14 mouse cellular contexts compared by ENCODE assay signal in the genomic region with DNA sequence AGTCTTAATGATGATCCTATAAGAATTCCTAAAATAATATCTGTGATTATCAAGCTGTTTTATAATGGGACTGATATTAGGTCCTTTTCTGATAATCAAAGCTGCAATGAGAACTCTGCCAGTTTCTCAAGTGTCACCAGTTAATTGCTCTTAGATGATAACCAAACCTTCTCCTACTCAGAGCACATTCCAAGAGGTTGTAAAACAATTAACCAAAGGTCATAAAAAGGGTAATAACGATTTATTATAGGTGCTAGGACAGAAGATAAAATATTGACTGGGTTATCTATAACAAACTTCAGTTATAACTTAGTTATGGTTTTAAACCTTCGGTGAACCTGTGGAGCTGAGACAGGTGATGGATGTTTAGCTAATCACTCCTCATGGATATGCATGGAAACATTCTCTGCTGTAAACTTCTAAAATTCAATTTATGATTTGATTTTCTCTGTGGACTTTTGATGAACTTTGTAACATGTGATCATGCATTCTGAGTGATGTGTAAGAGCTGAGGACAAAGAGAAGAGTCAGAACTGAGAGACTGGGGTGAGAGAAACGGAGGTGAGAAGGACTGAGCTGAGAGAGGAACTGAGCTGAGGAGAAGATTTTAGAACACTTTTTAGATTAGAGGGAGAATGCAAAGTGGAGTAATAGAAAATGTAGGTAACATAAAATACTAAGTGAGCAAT. TPM values are rescaled to one million over a fixed set of nuclear protein-coding genes. Genes with fewer than 3 reads are reported as not detected.
"Had no signal": no experiment of that assay in that cellular context is flagged by ENCODE, and none has a peak within 500 bp of the region (broad histone marks: within the 10 kb centered on the region; RNA-seq: fewer than 3 reads in every experiment).

No protein-coding gene starts in this region.

RNA-seq across cellular contexts. Expression of a gene that starts 13.5 kb away (rescaled TPM):
- polyA plus RNA-seq: embryonic facial prominence, embryonic 10.5 days; erythroblast, embryonic 14.5 days; forebrain, embryonic 11.5 days had no signal

RNA-seq across cellular contexts. Expression of a gene that starts 13.7 kb away (rescaled TPM):
- polyA plus RNA-seq: embryonic facial prominence, embryonic 10.5 days; erythroblast, embryonic 14.5 days; forebrain, embryonic 10.5 days had no signal

RNA-seq across cellular contexts. Expression of a gene that starts 26.6 kb away (rescaled TPM):
- polyA plus RNA-seq: cerebellum, adult 2 months; cortical plate, adult 2 months; embryonic facial prominence, embryonic 10.5 days; erythroblast, embryonic 14.5 days; forebrain, embryonic 10.5 days; forebrain, embryonic 11.5 days; forebrain, embryonic 12.5 days; forebrain, embryonic 13.5 days; forebrain, embryonic 14.5 days; forebrain, embryonic 15.5 days; forebrain, embryonic 16.5 days; forebrain, postnatal 0 days; frontal cortex, adult 2 months; heart, adult 2 months had no signal

RNA-seq across cellular contexts. Expression of a gene that starts 43.1 kb away (rescaled TPM):
- polyA plus RNA-seq: erythroblast, embryonic 14.5 days had no signal
